Mouse (Mus musculus): Measurements from ENCODE around the gene Gm47955. TPM values are rescaled to one million over a fixed set of nuclear protein-coding genes. Genes with fewer than 3 reads are reported as not detected.

Gene Gm47955
- polyA plus RNA-seq, 1 experiment from 2014 or later: not detected

GRCm38 (mm10) chr1:83006218-83007179 lies 46.4 kb downstream of the Gm47955 start:
- H3K4me3 ChIP-seq: no peak overlapping the region
- no peak for ATAC-seq (ENCODE audit: low FRiP score, low read depth)
- H3K4me2 ChIP-seq (replicated peaks): no peak overlapping the region
- H3K9me3 ChIP-seq: no peaks in the 10 kb centered on the region
- no peak overlapping the region for H3K9ac ChIP-seq
- WGBS: 79% methylated on average over 8 of the region's 8 CpGs
- no peaks in the 10 kb centered on the region for H3K36me3 ChIP-seq
- H3K4me1 ChIP-seq: no peaks in the 10 kb centered on the region
- no peak overlapping the region for H3K27ac ChIP-seq
- H3K27me3 ChIP-seq: no peaks in the 10 kb centered on the region

GRCm38 (mm10) chr1:83007471-83007870 lies 47.4 kb downstream of the Gm47955 start:
- Histone ChIP-seq H3K27ac (no peak overlapping the region), H3K9ac (no peak overlapping the region), H3K4me2 (replicated peaks) (no peak overlapping the region), H3K4me1 (no peaks in the 10 kb centered on the region), H3K9me3 (no peaks in the 10 kb centered on the region), H3K4me3 (no peak overlapping the region), H3K27me3 (no peaks in the 10 kb centered on the region), H3K36me3 (no peaks in the 10 kb centered on the region)
- WGBS: 74% methylated on average over 6 of the region's 6 CpGs
- ATAC-seq (ENCODE audit: low FRiP score, low read depth): no peak

Other genes with a start within 250 kb of the Gm47955 start
- gene Mff, start 235.4 kb upstream of the Gm47955 start, polyA plus RNA-seq (2015; fragmentation: Nextera tagmentation; extraction: Ambion mirVana): 220 and 230 TPM in 2 replicates
- gene Tm4sf20, start 191.8 kb upstream of the Gm47955 start, polyA plus RNA-seq (2015; fragmentation: Nextera tagmentation; extraction: Ambion mirVana): 0.20 and 0.23 TPM in 2 replicates
- not detected in 2 replicates for gene Gm47791, start 189.0 kb upstream of the Gm47955 start, polyA plus RNA-seq (2015; fragmentation: Nextera tagmentation; extraction: Ambion mirVana)
- gene Agfg1, start 120.8 kb upstream of the Gm47955 start, polyA plus RNA-seq (2015; fragmentation: Nextera tagmentation; extraction: Ambion mirVana): 25.3 and 27.4 TPM in 2 replicates
- gene A030005L19Rik, start 47.0 kb upstream of the Gm47955 start, polyA plus RNA-seq (2015; fragmentation: Nextera tagmentation; extraction: Ambion mirVana): 0.18 TPM in 1 of 2 replicates, not detected in the other
- gene A030014E15Rik, start 35.4 kb upstream of the Gm47955 start, polyA plus RNA-seq (2015; fragmentation: Nextera tagmentation; extraction: Ambion mirVana): not detected in 2 replicates
- not detected in 2 replicates for gene Gm6217, start 28.9 kb upstream of the Gm47955 start, polyA plus RNA-seq (2015; fragmentation: Nextera tagmentation; extraction: Ambion mirVana)
- not detected in 2 replicates for gene A030003K21Rik, start 16.9 kb upstream of the Gm47955 start, polyA plus RNA-seq (2015; fragmentation: Nextera tagmentation; extraction: Ambion mirVana)
- not detected in 2 replicates for gene Gm7544, start 4.3 kb upstream of the Gm47955 start, polyA plus RNA-seq (2015; fragmentation: Nextera tagmentation; extraction: Ambion mirVana)
- not detected in 2 replicates for gene Gm47959, start 40.3 kb downstream of the Gm47955 start, polyA plus RNA-seq (2015; fragmentation: Nextera tagmentation; extraction: Ambion mirVana)
- gene Slc19a3, start 78.2 kb downstream of the Gm47955 start, polyA plus RNA-seq (2015; fragmentation: Nextera tagmentation; extraction: Ambion mirVana): 0.38 and 0.43 TPM in 2 replicates
- not detected in 2 replicates for gene Krtap28-10, start 82.2 kb downstream of the Gm47955 start, polyA plus RNA-seq (2015; fragmentation: Nextera tagmentation; extraction: Ambion mirVana)
- gene Gm47969, start 84.6 kb downstream of the Gm47955 start, polyA plus RNA-seq (2015; fragmentation: Nextera tagmentation; extraction: Ambion mirVana): not detected in 2 replicates
- not detected in 2 replicates for gene A030005K14Rik, start 99.1 kb downstream of the Gm47955 start, polyA plus RNA-seq (2015; fragmentation: Nextera tagmentation; extraction: Ambion mirVana)
- not detected in 2 replicates for gene Krtap28-13, start 100.6 kb downstream of the Gm47955 start, polyA plus RNA-seq (2015; fragmentation: Nextera tagmentation; extraction: Ambion mirVana)
- gene Ccl20, start 156.5 kb downstream of the Gm47955 start, polyA plus RNA-seq (2015; fragmentation: Nextera tagmentation; extraction: Ambion mirVana): not detected in 2 replicates
- gene Daw1, start 199.5 kb downstream of the Gm47955 start, polyA plus RNA-seq (2015; fragmentation: Nextera tagmentation; extraction: Ambion mirVana): 0.14 TPM in 1 of 2 replicates, not detected in the other